Mouse (Mus musculus) midbrain, postnatal 0 days (tissue): ENCODE results near the gene Igdcc3. TPM values are rescaled to one million over a fixed set of nuclear protein-coding genes. Genes with fewer than 3 reads are reported as not detected.
A peak's percentile ranks its signal among the peaks of the same experiment; 100 is the strongest.

Experiments used
- ATAC-seq: fragments of 200-750 bp; cut with Nextera tagmentation; 2 replicates; pipeline ENCODE4 v1.8.0; 2017; ENCODE audit warnings: moderate number of reproducible peaks, mild to moderate bottlenecking, moderate TSS enrichment, moderate library complexity; ENCODE audit not compliant: low FRiP score
- DNase-seq: peaks from one replicate; pipeline ENCODE4 v3.0.0-alpha.2; 2015; ENCODE audit warnings: low spot score
- H3K27ac ChIP-seq: fragments of 300-500 bp; sonication (generic); 2 replicates; pipeline ENCODE4 v1.5.1; 2014; ENCODE audit warnings: low read depth, mild to moderate bottlenecking, low read length, mixed read lengths
- H3K27me3 ChIP-seq: fragments of 300-500 bp; sonication (generic); 2 replicates; pipeline ENCODE4 v1.6.1; 2014; ENCODE audit warnings: low read length, control low read depth, mixed read lengths; ENCODE audit not compliant: insufficient read depth
- H3K36me3 ChIP-seq: fragments of 300-500 bp; sonication (generic); 2 replicates; pipeline ENCODE4 v1.6.1; 2014; ENCODE audit warnings: low read length, control low read depth, mixed read lengths; ENCODE audit not compliant: insufficient read depth
- H3K4me1 ChIP-seq: fragments of 300-500 bp; sonication (generic); 2 replicates; pipeline ENCODE4 v1.6.1; 2014; ENCODE audit warnings: mild to moderate bottlenecking, control low read depth, antibody characterized with exemption, low read length, mixed read lengths; ENCODE audit not compliant: insufficient read depth
- H3K4me2 ChIP-seq: fragments of 300-500 bp; sonication (generic); 2 replicates; pipeline ENCODE4 v1.6.1; 2014; ENCODE audit warnings: low read depth, mild to moderate bottlenecking, low read length, mixed read lengths; ENCODE audit not compliant: poor library complexity, severe bottlenecking
- H3K4me3 ChIP-seq: fragments of 300-500 bp; sonication (generic); 2 replicates; pipeline ENCODE4 v1.5.1; 2014; ENCODE audit warnings: low read depth, mild to moderate bottlenecking, low read length, moderate library complexity
- H3K9ac ChIP-seq: fragments of 300-500 bp; sonication (generic); replicated peaks from 2 replicates; pipeline ENCODE4 v1.6.1; 2014; ENCODE audit warnings: mild to moderate bottlenecking, low read length, moderate library complexity, mixed read lengths; ENCODE audit not compliant: poor library complexity, severe bottlenecking
- H3K9me3 ChIP-seq: fragments of 300-500 bp; sonication (generic); 2 replicates; pipeline ENCODE4 v1.6.1; 2016; ENCODE audit warnings: low read length, control low read depth
- CTCF ChIP-seq: IDR thresholded peaks from 2 replicates; pipeline ENCODE4 v1.5.1; 2016; ENCODE audit warnings: antibody characterized with exemption, mild to moderate bottlenecking
- WGBS: fragments of 180-500 bp; shearing (Covaris S2); extraction: QIAGEN DNeasy Blood & Tissue Kit; methylation state at CpG from one replicate; pipeline ENCODE4 v1.1.7; 2014; 5-methylcytosine and 5-hydroxymethylcytosine counted together
- polyA plus RNA-seq: library from polyadenylated mRNA; unstranded; fragments of >200 nt; fragmentation: Nextera tagmentation; extraction: Ambion mirVana; gene quantifications from 2 replicates; pipeline ENCODE4 v1.2.1, GENCODE M21; 2015
- total RNA-seq: library from RNA; depleted of rRNA; stranded (reverse); fragments of >200 nt; gene quantifications from 2 replicates; pipeline ENCODE4 v1.2.3, GENCODE M21; 2014

Igdcc3 gene
- total and polyA plus RNA-seq, 2 experiments from 2014 or later: 6.6 to 7.7 TPM

DNA sequence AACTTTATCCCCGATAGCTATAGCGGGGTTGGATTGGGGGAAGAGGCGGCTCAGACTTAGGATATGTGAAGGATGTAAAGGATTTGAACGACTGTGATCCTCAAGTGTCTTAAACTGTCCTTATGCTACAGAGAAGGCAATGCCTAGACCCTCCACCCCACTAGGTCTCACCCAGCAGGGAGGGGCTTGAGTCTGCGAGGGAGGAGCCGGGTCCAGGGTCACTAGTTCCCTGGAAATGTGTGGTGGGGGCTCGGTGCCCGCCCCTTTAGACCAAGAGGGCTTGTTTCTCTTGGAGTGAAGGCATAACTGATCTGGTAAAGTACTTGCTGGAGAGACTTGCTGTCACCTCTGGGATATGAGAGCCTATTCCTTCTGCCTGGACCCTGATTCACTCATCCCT, 1.4 kb downstream of the Igdcc3 start:
- ATAC-seq: no peak
- H3K9ac ChIP-seq: peak overlapping the region; percentile 92
- peaks cover 3% of the 10 kb centered on the region; the same call in 1 of the 2 replicates for H3K36me3 ChIP-seq

DNA sequence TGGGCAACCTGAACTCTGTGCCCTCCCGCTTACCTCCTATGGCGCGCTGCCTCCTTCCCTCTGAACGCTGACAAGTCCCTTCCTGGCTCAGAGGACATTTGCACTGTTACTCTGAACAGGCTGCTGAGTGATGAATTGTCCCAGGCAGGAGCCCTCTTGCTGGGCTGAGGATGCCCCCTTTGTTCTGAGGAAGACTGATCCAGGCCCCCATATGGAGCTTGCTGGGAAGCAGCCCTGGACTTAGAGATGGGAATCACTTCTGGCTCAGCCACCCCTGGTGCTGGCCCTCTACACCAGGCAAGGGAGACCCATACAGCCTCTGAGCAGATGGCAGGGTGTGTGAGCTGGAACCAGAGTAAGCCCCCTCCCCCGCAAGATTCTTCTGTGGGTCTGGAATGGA, 5.0 kb downstream of the Igdcc3 start:
- 0 out of 2 replicates have a peak, but pooled peaks cover 4% of the 10 kb centered on the region for H3K4me1 ChIP-seq
- no peak overlapping the region for H3K4me2 ChIP-seq
- no peak overlapping the region for H3K27ac ChIP-seq
- peaks cover 7% of the 10 kb centered on the region; the same call in 1 of the 2 replicates for H3K36me3 ChIP-seq
- ATAC-seq (no peak), DNase-seq (no peak)
- no peak overlapping the region for H3K4me3 ChIP-seq
- WGBS: 61% methylated on average over 5 of the region's 5 CpGs
- no peak for TF ChIP-seq CTCF
- no peak overlapping the region for H3K9ac ChIP-seq
- no peaks in the 10 kb centered on the region for H3K9me3 ChIP-seq
- H3K27me3 ChIP-seq: no peaks in the 10 kb centered on the region

More for the DNA sequence above, 1.4 kb downstream of the Igdcc3 start:
- 0% methylated on average over 8 of the region's 8 CpGs for WGBS
- no peak overlapping the region for H3K27ac ChIP-seq
- H3K4me1 ChIP-seq: 0 out of 2 replicates have a peak, but pooled peaks cover 4% of the 10 kb centered on the region
- no peaks in the 10 kb centered on the region for H3K9me3 ChIP-seq
- no peak for TF ChIP-seq CTCF
- H3K4me3 ChIP-seq: peak overlapping the region; percentile 90
- no peak for DNase-seq
- H3K4me2 ChIP-seq: peak overlapping the region; percentile 97
- H3K27me3 ChIP-seq: no peaks in the 10 kb centered on the region

DNA sequence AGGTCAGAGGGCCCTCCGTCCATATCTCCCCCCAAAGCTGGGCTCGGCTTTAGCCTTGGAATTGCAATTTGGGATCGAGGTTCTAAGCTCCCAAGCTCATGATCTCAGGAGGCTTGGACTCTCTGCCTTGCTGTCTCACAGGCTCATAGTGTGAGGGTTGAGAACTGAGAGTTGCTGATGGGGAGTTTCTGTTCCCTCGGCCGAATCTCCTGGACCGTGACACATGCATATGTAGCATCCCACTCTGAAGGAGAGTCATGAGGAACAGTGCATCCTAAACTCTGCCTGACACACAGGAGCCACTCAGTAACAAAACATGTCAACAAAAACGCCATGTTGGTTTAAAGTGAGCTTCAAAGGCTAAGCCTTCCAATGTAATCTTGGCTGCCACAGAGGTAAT, 7.5 kb downstream of the Igdcc3 start:
- no peak for DNase-seq
- Histone ChIP-seq H3K9ac (no peak overlapping the region), H3K27me3 (no peaks in the 10 kb centered on the region), H3K4me1 (no peaks in the 10 kb centered on the region; the same call in 1 of the 2 replicates), H3K4me3 (no peak overlapping the region), H3K36me3 (peaks cover 7% of the 10 kb centered on the region; the same call in 1 of the 2 replicates), H3K9me3 (no peaks in the 10 kb centered on the region), H3K27ac (no peak overlapping the region), H3K4me2 (no peak overlapping the region)
- no peak for TF ChIP-seq CTCF
- ATAC-seq: no peak
- 70% methylated on average over 7 of the region's 7 CpGs for WGBS

DNA sequence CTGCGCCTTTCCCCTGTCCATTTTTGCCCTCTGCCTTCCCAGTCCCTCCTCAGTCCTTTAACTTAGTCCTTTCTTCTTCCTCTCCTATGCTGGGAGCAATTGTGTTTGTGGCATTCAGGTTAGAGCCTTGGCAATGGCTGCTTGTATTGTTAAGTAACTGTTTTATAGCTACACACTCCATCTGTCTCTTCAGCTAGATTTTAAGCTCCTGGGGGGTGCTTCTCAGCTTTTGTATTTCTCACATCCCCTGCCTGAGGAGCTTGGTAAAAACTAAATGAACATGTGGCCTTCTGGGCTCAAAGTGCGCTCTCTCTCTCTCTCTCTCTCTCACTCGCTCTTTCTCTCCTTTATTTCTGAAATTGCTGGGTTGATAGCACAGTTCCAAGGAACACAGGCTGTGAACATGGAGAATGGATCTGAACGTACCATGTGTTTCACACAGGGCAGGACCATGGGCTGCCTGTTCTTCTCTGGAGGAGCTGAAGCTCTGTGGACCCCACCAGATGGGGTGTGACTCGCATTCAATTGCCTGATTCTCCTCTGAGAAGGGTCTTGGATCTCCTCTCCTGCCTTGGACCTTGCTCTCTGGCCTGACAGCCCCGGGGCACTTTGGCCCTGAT, 11.8 kb downstream of the Igdcc3 start:
- Histone ChIP-seq H3K4me2 (no peak overlapping the region), H3K36me3 (peaks cover 4% of the 10 kb centered on the region; the same call in 1 of the 2 replicates), H3K4me3 (no peak overlapping the region), H3K27ac (peak overlapping the region; percentile 38; the same call in 1 of the 2 replicates), H3K9ac (no peak overlapping the region; the same call in 1 of the 2 replicates), H3K4me1 (peaks cover 3% of the 10 kb centered on the region; the same call in 1 of the 2 replicates), H3K9me3 (no peaks in the 10 kb centered on the region), H3K27me3 (no peaks in the 10 kb centered on the region)
- no peak for DNase-seq
- WGBS: 35% methylated on average over 6 of the region's 6 CpGs
- ATAC-seq: no peak
- no peak for TF ChIP-seq CTCF

DNA sequence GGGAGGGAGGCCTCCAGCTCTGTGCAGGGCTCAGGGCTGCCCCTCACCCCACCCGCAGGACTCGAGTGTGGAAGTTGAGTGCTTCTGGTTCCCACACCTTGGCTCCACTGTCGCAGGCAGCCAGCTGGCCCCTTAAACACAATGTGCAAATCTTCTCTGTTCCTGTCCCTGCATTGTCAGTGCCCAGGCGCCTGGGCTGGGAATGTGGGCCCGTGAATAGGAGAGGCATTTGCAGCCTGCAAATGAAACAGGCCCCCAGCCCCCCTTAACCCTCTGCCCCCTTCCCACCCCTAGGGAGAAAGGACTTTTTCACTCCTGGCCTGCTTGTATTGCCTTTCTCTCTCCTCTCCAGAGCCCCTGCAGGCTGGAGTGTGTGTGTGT, 12.3 kb downstream of the Igdcc3 start:
- no peak overlapping the region for H3K9ac ChIP-seq
- peaks cover 3% of the 10 kb centered on the region; the same call in 1 of the 2 replicates for H3K36me3 ChIP-seq
- no peak overlapping the region for H3K4me2 ChIP-seq
- H3K27me3 ChIP-seq: no peaks in the 10 kb centered on the region
- DNase-seq: peak; percentile 39
- 17% methylated on average over 5 of the region's 5 CpGs for WGBS
- peak; percentile 54; the same call in 1 of the 2 replicates for ATAC-seq
- TF ChIP-seq CTCF: no peak
- peaks cover 3% of the 10 kb centered on the region; the same call in 1 of the 2 replicates for H3K4me1 ChIP-seq
- no peaks in the 10 kb centered on the region for H3K9me3 ChIP-seq
- peak overlapping the region; percentile 38; the same call in 1 of the 2 replicates for H3K27ac ChIP-seq
- no peak overlapping the region for H3K4me3 ChIP-seq

DNA sequence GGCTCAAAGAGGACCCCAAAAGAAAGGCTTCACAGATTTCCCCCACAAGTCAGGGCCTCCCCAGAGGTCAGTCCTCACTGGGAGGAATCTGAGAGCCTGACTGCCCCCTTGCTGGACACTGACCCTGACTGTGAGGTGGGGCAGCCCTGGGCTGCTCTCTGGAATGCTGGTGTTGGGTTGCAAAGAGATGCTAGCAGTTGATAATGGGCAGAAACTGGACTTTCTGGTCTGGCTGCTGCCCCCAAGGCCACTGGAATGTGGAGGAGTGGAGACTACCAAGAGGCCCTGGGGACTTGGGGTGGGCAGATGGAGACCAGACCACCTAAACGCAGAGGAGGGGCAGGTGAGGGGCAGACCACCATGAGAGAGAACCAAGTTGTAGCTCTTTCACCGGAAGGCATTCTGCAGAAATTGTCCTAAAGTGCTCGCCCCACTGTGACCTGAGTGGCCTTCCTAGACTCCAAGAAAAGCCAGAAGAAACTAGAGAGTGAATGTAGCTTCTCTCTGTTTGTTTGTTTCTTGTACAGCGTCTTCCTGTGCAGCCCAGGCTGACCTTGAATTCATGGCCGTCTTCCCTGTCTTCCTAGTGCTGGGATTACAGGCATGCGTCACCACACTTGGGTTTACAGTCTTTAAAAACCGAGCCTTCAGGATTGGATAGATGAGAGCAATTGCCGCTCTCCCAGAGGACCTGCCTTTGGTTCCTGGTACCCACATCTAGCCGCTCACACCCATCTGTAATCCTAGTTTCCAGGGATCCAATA, 13.9 kb downstream of the Igdcc3 start:
- no peak for DNase-seq
- no peak for TF ChIP-seq CTCF
- Histone ChIP-seq H3K36me3 (no peaks in the 10 kb centered on the region), H3K4me1 (peaks cover 3% of the 10 kb centered on the region; the same call in 1 of the 2 replicates), H3K9me3 (no peaks in the 10 kb centered on the region), H3K27ac (no peak overlapping the region), H3K4me3 (no peak overlapping the region), H3K4me2 (no peak overlapping the region), H3K9ac (no peak overlapping the region), H3K27me3 (no peaks in the 10 kb centered on the region)
- ATAC-seq: no peak
- WGBS: 75% methylated on average over 9 of the region's 9 CpGs
